Mouse (Mus musculus) erythroblast, embryonic 14.5 days (primary cell): ENCODE results near the gene Inpp5e.

Experiments used
- GATA1 ChIP-seq: IDR thresholded peaks from 2 replicates; pipeline ENCODE4 v1.6.1; 2012; ENCODE audit warnings: low read length, inconsistent platforms, mixed read lengths
- TAL1 ChIP-seq: IDR thresholded peaks from 3 replicates; pipeline ENCODE4 v1.6.1; 2012; ENCODE audit warnings: low read length, inconsistent platforms, mixed read lengths

DNA sequence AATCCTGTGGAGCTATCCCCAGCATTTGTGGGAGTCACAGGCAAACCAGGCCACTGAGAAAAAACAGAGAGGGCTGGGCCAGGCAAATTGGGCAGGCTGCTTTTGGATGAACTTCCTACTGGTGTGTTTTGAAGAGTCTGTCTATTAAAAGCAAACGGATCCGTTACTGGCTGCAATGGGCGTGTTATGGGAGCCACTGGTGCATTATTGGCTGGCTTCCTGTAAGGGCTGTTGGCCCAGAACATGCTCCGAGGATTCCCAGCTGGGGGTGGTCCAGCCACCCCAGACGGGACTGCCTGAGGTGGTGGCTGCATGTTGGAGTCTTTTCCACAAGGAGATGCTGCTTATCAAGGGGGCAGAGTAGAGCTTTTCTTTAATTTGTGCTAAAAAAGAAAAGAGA is 32.7 kb upstream of the Inpp5e start:
- TF ChIP-seq GATA1: no peak
- no peak for TF ChIP-seq TAL1
